Mouse (Mus musculus) heart, embryonic 13.5 days (tissue): ENCODE data around the gene Slpi. TPM values are rescaled to one million over a fixed set of nuclear protein-coding genes. Genes with fewer than 3 reads are reported as not detected.

Source experiments
- ATAC-seq: fragments of 200-750 bp; cut with Nextera tagmentation; 2 replicates; pipeline ENCODE4 v1.8.0; 2017; ENCODE audit warnings: moderate TSS enrichment; ENCODE audit not compliant: insufficient number of reproducible peaks, low FRiP score, low TSS enrichment; ENCODE audit errors: extremely low read depth
- H3K27ac ChIP-seq: fragments of 300-500 bp; sonication (generic); replicated peaks from 2 replicates; pipeline ENCODE4 v1.5.1; 2015; ENCODE audit warnings: moderate library complexity, mild to moderate bottlenecking, inconsistent platforms
- H3K27me3 ChIP-seq: fragments of 300-500 bp; sonication (generic); replicated peaks from 2 replicates; pipeline ENCODE4 v1.6.1; 2015; ENCODE audit warnings: mild to moderate bottlenecking, inconsistent platforms
- H3K36me3 ChIP-seq: fragments of 300-500 bp; sonication (generic); 2 replicates; pipeline ENCODE4 v1.6.1; 2015; ENCODE audit warnings: mild to moderate bottlenecking, inconsistent platforms
- H3K4me1 ChIP-seq: fragments of 300-500 bp; sonication (generic); 2 replicates; pipeline ENCODE4 v1.6.1; 2015; ENCODE audit warnings: inconsistent platforms
- H3K4me2 ChIP-seq: fragments of 300-500 bp; sonication (generic); 2 replicates; pipeline ENCODE4 v1.6.1; 2015; ENCODE audit warnings: inconsistent platforms, mild to moderate bottlenecking, moderate library complexity
- H3K4me3 ChIP-seq: fragments of 300-500 bp; sonication (generic); 2 replicates; pipeline ENCODE4 v1.5.1; 2015; ENCODE audit warnings: moderate library complexity, mild to moderate bottlenecking, inconsistent platforms
- H3K9ac ChIP-seq: fragments of 300-500 bp; sonication (generic); 2 replicates; pipeline ENCODE4 v1.6.1; 2015; ENCODE audit warnings: inconsistent platforms, mild to moderate bottlenecking, moderate library complexity
- H3K9me3 ChIP-seq: fragments of 300-500 bp; sonication (generic); 2 replicates; pipeline ENCODE4 v1.6.1; 2016; ENCODE audit warnings: inconsistent platforms
- WGBS: fragments of 180-500 bp; shearing (Covaris S2); methylation state at CpG from one replicate; pipeline ENCODE4 v1.1.7; 2015; ENCODE audit warnings: mixed read lengths; 5-methylcytosine and 5-hydroxymethylcytosine counted together
- polyA plus RNA-seq: library from polyadenylated mRNA; unstranded; fragments of >200 nt; fragmentation: Nextera tagmentation; extraction: Ambion mirVana; gene quantifications from 2 replicates; pipeline ENCODE4 v1.2.1, GENCODE M21; 2015

Slpi gene
- polyA plus RNA-seq, 1 experiment from 2014 or later: 0.90 TPM

DNA sequence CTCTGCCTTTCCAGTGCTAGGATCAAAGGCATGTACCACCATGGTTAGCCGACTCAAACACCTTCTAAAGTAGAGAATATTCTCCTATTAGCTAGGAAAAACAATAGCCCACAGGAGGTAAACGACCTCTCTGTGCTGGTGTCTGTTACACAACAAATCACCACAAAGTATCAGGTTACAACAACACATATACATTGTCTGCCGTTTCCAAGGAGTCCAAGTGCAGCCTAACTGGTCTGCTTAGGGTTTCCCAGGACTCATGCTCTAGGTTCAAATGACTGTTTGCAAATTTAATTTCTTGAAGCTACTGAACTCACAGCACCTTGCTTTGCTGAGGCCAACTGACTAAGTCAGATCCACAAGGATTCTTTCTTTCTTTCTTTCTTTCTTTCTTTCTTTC, 30.6 kb upstream of the Slpi start:
- Histone ChIP-seq H3K9me3 (no peaks in the 10 kb centered on the region), H3K4me3 (no peak overlapping the region), H3K9ac (0 out of 2 replicates have a peak overlapping the region, but pooled peaks have one; percentile 10), H3K27me3 (peaks cover 20% of the 10 kb centered on the region), H3K4me1 (peaks cover 6% of the 10 kb centered on the region; the same call in 1 of the 2 replicates), H3K36me3 (peaks cover 12% of the 10 kb centered on the region), H3K4me2 (no peak overlapping the region), H3K27ac (no peak overlapping the region)
- WGBS: 9% methylated on average over 3 of the region's 3 CpGs
- ATAC-seq: no peak

GRCm38 (mm10) chr2:164418308-164418875, 29.5 kb upstream of the Slpi start:
- no peak for ATAC-seq
- H3K4me1 ChIP-seq: peaks cover 12% of the 10 kb centered on the region
- 33% methylated on average over 3 of the region's 3 CpGs for WGBS

DNA sequence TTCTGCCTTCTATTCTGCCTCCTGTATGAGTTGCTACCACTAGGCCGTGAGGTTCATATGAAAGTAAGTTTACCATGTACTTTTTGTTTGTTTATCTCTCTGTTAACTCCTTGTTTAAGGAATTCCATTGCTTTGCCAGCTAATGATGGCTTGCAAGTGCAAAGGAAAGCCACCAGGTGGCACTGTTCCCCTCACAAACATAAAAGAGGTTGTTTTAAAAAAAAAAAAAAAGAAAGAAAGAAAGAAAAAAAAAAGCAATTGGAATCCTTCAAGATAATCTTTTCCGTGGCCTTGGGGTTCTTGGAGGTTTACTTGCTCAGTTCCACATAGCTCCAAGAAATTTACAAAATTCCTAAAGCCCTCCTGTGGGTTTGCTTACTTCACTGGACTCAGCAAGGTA, 28.3 kb upstream of the Slpi start:
- no peak overlapping the region for H3K4me3 ChIP-seq
- H3K4me1 ChIP-seq: peaks cover 12% of the 10 kb centered on the region
- H3K27me3 ChIP-seq: peaks cover 37% of the 10 kb centered on the region
- no peaks in the 10 kb centered on the region for H3K9me3 ChIP-seq
- no peak overlapping the region for H3K4me2 ChIP-seq
- no peak overlapping the region for H3K9ac ChIP-seq
- no peaks in the 10 kb centered on the region for H3K36me3 ChIP-seq
- ATAC-seq: no peak
- no peak overlapping the region for H3K27ac ChIP-seq
- 0% methylated on average over 2 of the region's 2 CpGs for WGBS

More at GRCm38 (mm10) chr2:164418308-164418875, 29.5 kb upstream of the Slpi start:
- no peaks in the 10 kb centered on the region for H3K9me3 ChIP-seq
- H3K4me2 ChIP-seq: no peak overlapping the region
- H3K9ac ChIP-seq: 0 out of 2 replicates have a peak overlapping the region, but pooled peaks have one; percentile 7
- H3K36me3 ChIP-seq: peaks cover 2% of the 10 kb centered on the region
- H3K27me3 ChIP-seq: peaks cover 30% of the 10 kb centered on the region
- no peak overlapping the region for H3K27ac ChIP-seq
- H3K4me3 ChIP-seq: no peak overlapping the region

- 54% methylated on average over 10 of the region's 10 CpGs for WGBS
- Histone ChIP-seq H3K4me1 (peaks cover 12% of the 10 kb centered on the region), H3K9me3 (no peaks in the 10 kb centered on the region), H3K4me2 (peak overlapping the region; percentile 61), H3K27ac (no peak overlapping the region), H3K27me3 (peaks cover 62% of the 10 kb centered on the region), H3K9ac (peak overlapping the region; percentile 58; the same call in 1 of the 2 replicates), H3K36me3 (no peaks in the 10 kb centered on the region), H3K4me3 (peak overlapping the region; percentile 35)
- no peak for ATAC-seq
These were observed 25.7 kb upstream of the Slpi start for GRCm38 (mm10) chr2:164414581-164414980.

GRCm38 (mm10) chr2:164414167-164414566, 25.3 kb upstream of the Slpi start:
- no peaks in the 10 kb centered on the region for H3K36me3 ChIP-seq
- H3K27me3 ChIP-seq: peaks cover 66% of the 10 kb centered on the region
- no peak overlapping the region for H3K27ac ChIP-seq
- H3K4me2 ChIP-seq: peak overlapping the region; percentile 61
- H3K9me3 ChIP-seq: no peaks in the 10 kb centered on the region
- H3K9ac ChIP-seq: peak overlapping the region; percentile 58; the same call in 1 of the 2 replicates
- WGBS: 22% methylated on average over 28 of the region's 28 CpGs
- H3K4me3 ChIP-seq: peak overlapping the region; percentile 35
- ATAC-seq: no peak
- peaks cover 12% of the 10 kb centered on the region for H3K4me1 ChIP-seq

DNA sequence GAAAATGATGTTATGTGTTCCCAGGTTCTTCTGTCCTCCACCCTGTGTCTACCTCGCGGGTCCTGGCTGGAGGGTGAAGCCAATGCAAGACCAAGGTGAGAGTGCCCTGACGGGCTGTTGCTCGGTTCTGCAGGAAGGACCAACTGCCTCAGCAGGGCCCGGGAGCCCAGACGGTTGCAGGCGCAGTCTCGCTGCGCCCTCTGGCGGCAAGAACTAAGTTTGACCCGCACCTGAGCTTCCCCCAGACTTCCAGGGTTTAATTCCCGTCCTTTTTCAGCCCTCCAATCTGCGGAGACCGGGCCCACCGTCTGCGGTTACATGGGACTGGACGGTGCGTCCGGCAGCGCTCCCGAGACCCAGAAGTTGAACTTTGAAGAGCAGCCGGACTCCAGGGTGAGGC, 18.8 kb upstream of the Slpi start:
- peak overlapping the region; percentile 61; the same call in 1 of the 2 replicates for H3K9ac ChIP-seq
- no peaks in the 10 kb centered on the region for H3K9me3 ChIP-seq
- H3K36me3 ChIP-seq: no peaks in the 10 kb centered on the region
- H3K4me2 ChIP-seq: peak overlapping the region; percentile 57
- H3K4me3 ChIP-seq: peak overlapping the region; percentile 29; the same call in 1 of the 2 replicates
- H3K27ac ChIP-seq: no peak overlapping the region
- WGBS: 1% methylated on average over 22 of the region's 22 CpGs
- H3K27me3 ChIP-seq: peaks cover 98% of the 10 kb centered on the region
- peaks cover 32% of the 10 kb centered on the region for H3K4me1 ChIP-seq
- no peak for ATAC-seq

DNA sequence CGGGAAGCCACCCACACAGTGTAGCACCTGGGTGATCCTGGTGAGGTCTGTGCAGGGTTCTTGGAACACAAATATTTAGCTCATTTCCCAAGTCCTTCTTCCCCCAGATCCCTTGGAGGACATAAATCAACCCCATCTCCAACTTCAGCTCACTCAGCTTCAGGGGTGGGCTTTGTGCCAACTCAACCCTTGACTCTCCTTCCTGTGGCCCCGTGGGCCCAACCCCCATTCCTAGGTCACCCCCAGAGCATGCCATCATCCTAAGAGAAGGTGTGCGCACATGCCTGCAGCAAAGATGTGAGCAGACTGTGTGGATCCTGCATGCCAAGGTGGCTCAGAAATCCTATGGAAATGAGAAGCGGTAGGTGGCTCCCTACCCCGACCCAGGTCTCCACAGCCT, 16.6 kb upstream of the Slpi start:
- no peak overlapping the region for H3K9ac ChIP-seq
- no peak overlapping the region for H3K4me2 ChIP-seq
- peaks cover 42% of the 10 kb centered on the region for H3K4me1 ChIP-seq
- peaks cover 100% of the 10 kb centered on the region for H3K27me3 ChIP-seq
- ATAC-seq: no peak
- H3K9me3 ChIP-seq: no peaks in the 10 kb centered on the region
- H3K27ac ChIP-seq: no peak overlapping the region
- H3K4me3 ChIP-seq: no peak overlapping the region
- 41% methylated on average over 5 of the region's 5 CpGs for WGBS
- H3K36me3 ChIP-seq: no peaks in the 10 kb centered on the region

DNA sequence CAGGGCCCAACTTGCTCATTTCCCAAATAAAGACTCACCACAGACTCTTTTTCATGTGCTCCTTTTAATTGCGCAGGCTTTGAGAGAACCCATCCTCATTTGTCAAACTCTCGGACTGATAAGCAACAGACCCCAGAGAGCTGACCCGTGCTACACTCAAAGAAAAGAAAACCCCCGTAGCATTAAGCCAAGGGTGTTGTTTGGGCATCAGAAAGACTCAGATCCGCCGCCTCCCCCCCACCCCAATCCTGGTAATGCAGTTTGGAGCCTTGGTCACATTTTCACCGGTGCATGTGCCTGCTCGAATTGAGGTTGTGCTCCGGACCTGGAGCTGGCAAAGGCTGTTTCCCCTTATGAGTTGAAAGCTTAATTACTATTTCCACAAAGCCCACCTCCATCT, 16.2 kb upstream of the Slpi start, which contains the start of gene Matn4:
Gene Matn4, minus strand, starts transcription at position 101 of the 400 bp plus-strand sequence.
- Histone ChIP-seq H3K4me3 (peak within 1 kb of the TSS; percentile 55), H3K36me3 (no peaks in the 10 kb centered on the region), H3K27ac (no peak within 1 kb of the TSS), H3K9me3 (no peaks in the 10 kb centered on the region), H3K27me3 (peaks cover 100% of the 10 kb centered on the region), H3K4me1 (peaks cover 46% of the 10 kb centered on the region), H3K4me2 (peak within 1 kb of the TSS; percentile 82), H3K9ac (peak within 1 kb of the TSS; percentile 74)
- 8% methylated on average over 9 of the region's 9 CpGs for WGBS
- ATAC-seq: no peak

DNA sequence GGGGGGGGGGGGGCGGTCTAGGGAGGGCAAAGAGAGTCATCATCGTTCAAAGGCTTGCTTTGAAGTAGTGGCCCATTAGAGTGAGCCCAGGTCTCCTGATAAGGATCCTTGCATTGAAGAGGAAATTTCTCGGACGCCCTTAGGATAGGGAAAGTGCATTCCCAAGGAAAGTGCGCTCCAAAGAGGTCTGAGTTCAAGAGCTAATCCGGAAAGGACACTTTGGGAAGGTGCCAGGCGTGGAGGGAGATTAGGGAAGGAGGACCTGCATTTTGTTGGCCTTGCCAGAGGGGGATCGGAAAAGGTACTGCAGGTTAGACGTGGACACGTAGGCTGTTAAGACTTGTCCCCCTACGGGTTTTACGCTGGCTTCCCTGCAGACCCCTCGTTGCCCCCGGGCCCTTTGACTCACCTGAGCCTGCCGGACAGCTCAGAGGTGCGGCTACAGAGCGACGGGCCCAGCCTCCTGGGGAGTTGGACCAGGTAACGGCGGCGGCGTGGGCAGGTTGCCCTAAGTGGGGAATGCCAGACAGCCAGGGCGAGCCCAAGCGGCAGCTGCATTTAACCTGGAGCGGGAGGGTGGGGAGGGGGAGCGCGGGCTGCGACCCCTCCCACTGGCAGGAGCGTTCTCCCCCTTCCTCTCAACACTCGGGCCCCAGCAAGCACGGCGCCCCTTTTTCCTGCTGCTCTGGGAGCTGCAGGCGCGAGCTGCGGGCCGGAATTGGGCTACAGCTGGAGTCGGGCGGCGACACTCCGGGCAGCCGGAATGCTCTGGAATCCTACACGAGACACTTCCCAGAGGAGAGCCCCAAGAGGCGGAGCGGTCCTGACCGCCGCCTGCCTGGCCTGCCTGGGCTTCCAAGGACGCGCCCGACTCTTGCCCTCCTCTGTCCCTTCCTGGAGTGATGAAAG, 15.4 kb upstream of the Slpi start:
- Histone ChIP-seq H3K4me2 (peak overlapping the region; percentile 82), H3K27ac (no peak overlapping the region), H3K9ac (peak overlapping the region; percentile 74), H3K4me3 (peak overlapping the region; percentile 55), H3K36me3 (no peaks in the 10 kb centered on the region), H3K9me3 (no peaks in the 10 kb centered on the region), H3K27me3 (peaks cover 100% of the 10 kb centered on the region), H3K4me1 (peaks cover 46% of the 10 kb centered on the region)
- no peak; the same call in 1 of the 2 replicates for ATAC-seq
- WGBS: 1% methylated on average over 49 of the region's 49 CpGs

GRCm38 (mm10) chr2:164403396-164404081, 14.6 kb upstream of the Slpi start:
- H3K9ac ChIP-seq: no peak overlapping the region
- peak overlapping the region; percentile 55 for H3K4me3 ChIP-seq

GRCm38 (mm10) chr2:164402906-164403305, 14.0 kb upstream of the Slpi start, which contains the start of gene Rbpjl:
Gene Rbpjl, plus strand, starts transcription at chr2:164403141.
- WGBS: 4% methylated on average over 17 of the region's 17 CpGs
- Histone ChIP-seq H3K9me3 (peaks cover 2% of the 10 kb centered on the region; the same call in 1 of the 2 replicates), H3K4me2 (peak within 1 kb of the TSS; percentile 82), H3K27ac (no peak within 1 kb of the TSS), H3K9ac (peak within 1 kb of the TSS; percentile 74; the same call in 1 of the 2 replicates), H3K27me3 (peaks cover 93% of the 10 kb centered on the region), H3K36me3 (no peaks in the 10 kb centered on the region), H3K4me3 (peak within 1 kb of the TSS; percentile 55), H3K4me1 (peaks cover 39% of the 10 kb centered on the region)
- ATAC-seq: 0 out of 2 replicates have a peak, but pooled peaks have one; percentile 24

More at GRCm38 (mm10) chr2:164403396-164404081, 14.6 kb upstream of the Slpi start:
- Histone ChIP-seq H3K27me3 (peaks cover 99% of the 10 kb centered on the region), H3K4me2 (peak overlapping the region; percentile 82), H3K9me3 (no peaks in the 10 kb centered on the region), H3K27ac (no peak overlapping the region), H3K36me3 (no peaks in the 10 kb centered on the region), H3K4me1 (peaks cover 45% of the 10 kb centered on the region)
- no peak for ATAC-seq
- 12% methylated on average over 14 of the region's 14 CpGs for WGBS
